Mouse (Mus musculus): ENCODE results near the gene Tmem106c.

Gene Tmem106c

DNA sequence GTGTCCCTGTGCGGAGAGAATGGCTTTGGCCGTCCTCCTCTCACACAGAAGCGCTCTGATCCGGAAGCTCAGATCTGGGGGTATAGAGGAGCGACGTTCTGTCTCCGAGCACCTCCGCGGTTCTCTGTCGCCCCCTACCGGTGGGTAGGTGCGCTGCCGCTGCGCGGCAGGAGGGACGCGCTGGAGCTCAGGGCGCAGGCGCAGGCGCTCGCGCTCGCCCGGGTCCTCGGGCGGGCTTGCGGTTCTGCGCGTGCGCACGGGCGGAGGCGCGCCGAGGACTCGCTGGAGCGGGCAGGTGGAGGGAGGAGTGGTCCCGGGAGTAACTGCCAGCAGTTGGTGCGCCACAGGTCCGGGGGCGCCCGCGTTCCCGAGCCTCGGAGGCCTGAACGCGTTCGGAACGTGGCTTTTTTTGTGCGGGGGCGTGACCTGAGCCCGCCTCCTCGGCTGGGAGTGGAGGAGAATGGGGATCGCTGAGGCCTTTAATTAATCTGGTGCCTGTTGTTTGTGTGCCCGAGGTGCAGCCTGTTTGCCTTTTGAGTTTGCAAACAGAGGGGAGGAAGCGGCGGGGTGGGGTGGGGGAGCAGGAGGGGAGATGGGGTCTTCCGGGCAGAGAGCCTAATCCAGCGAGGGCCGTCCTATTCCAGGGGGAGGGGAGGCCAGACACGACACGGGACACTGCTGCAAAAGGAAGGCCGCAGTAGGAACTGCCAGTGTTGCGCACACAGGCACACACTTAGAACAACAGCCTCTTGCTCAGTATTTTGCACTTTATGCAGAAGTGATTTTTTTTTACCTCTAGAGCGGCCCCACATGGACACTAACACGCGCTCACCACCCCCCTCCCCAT lies at the start of gene Tmem106c:
Tmem106c (plus strand) TSS at position 212 of the 847 bp plus-strand sequence.
- in situ Hi-C loops (cut with MboI; ENCODE audit: low sequenced_read_pairs), result no loop called here

DNA sequence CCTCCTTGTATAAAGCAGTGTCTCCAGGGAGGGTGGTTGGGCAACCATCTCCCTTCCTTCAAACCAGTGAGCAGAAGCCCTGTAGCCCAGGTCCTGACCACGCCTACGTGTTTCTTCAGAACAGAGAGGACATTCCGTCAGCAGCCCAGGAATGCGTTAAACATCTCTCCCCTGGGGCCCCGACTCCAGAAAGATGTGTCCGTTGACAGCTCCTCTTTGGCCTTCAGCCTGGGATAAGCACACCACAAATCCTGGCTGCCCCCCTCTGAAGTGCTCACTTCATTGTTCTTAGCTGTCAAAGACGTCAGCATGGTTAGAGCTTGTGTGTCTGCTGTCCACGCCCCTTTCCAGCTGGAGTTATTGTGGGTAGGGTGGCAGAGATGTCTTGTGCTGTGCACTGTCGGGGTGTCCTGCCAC lies 49.7 kb upstream of the Tmem106c start:
- in situ Hi-C loops (cut with MboI; ENCODE audit: low sequenced_read_pairs), result no loop called here

DNA sequence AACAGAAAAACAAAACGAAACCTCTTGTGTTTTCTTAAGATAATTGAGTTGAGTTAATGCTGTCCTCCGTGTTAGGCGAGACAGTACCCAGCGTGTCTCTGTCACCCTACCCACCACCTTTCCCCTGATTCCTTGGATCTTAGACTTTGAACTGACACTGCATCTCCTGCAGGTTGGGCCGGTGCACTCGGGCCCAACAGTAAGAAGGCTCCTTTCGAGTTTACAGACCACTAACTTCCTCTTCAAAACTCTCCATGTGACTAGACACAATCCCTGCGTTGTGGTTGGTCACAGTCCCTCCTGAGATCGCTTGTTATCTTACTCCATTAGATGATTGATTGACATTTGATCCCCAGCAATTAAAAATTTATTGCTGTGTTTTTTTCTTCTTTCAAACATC lies 46.0 kb upstream of the Tmem106c start:
- in situ Hi-C loops (cut with MboI; ENCODE audit: low sequenced_read_pairs), result no loop called here

DNA sequence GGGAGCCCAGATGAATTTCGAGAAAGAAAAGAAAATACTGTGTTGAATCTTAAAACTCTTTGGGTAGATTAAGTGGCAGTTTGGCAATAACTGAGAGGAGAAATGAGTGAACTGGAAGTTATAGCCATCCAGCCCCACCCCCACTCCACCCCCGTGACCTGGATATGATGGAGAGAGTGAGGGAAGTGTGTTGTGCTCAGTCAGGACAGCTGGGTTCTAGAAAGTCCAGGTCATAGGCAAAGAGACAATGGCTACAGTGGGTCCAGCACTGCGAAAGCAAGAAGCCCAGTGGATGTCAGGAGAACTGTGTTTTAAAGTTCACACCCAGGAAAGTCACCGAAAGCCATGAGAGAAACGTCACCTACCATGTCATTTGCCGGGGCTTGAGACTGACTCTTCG lies 44.8 kb upstream of the Tmem106c start:
- in situ Hi-C loops (cut with MboI; ENCODE audit: low sequenced_read_pairs), result no loop called here

DNA sequence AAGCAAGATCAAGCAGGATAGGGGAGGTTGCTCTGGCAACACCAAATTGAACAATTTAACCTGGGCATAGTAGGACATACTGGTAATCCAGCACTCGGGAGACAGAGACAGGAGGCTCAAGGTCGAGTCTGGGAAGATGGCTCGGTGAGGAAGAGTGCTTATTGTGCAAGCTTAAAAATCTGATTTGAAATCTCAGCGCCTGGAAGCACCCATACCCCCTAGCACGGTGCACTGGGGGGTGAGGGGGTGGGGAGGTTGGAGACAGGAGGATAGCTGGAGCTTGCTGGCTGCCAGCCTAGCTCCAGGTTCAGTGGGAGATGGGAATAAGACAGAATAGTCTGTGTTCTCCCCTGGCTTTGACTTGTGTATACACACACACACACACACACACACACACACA lies 43.7 kb upstream of the Tmem106c start:
- in situ Hi-C loops (cut with MboI; ENCODE audit: low sequenced_read_pairs), result no loop called here

GRCm38 (mm10) chr15:97921796-97922195 lies 42.2 kb upstream of the Tmem106c start:
- in situ Hi-C loops (cut with MboI; ENCODE audit: low sequenced_read_pairs), result no loop called here

DNA sequence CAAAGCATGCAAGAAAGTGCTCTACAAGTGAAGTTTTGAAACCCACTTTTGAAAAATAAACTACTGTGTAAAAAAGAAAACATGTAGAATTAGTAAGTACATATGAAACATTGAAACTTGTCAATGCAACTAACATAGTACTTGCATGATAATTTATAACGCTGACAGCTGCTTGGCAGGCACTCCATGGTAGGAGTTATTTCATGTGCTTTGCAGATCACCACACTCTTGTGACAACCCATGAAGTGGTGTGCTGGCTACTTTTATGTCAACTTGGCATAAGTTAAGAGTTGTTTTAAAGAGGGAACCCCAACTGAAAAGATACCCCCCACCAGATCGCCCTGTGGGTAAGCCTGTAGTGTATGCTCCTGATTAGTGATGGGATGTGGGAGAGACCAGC lies 41.6 kb upstream of the Tmem106c start:
- in situ Hi-C loops (cut with MboI; ENCODE audit: low sequenced_read_pairs), result no loop called here

DNA sequence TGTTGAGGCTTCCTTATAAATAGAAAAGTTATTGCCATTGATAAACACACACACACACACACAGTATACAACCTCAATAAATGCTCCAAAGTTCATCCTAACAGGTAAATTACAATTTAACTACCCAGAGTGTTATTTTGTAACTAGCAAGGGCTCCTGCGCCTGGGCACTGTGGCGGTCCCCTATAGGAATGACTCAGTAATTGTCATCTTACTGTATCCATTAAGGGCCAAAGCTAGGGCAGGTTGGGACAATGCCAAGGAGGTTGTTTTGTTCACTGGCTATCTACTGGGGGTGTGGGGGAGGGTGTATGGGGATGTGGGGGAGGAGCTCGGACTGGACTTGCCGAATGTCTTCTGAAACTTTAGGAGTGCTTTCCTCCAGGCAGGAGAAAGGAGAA lies 37.0 kb upstream of the Tmem106c start:
- in situ Hi-C loops (cut with MboI; ENCODE audit: low sequenced_read_pairs), result no loop called here

DNA sequence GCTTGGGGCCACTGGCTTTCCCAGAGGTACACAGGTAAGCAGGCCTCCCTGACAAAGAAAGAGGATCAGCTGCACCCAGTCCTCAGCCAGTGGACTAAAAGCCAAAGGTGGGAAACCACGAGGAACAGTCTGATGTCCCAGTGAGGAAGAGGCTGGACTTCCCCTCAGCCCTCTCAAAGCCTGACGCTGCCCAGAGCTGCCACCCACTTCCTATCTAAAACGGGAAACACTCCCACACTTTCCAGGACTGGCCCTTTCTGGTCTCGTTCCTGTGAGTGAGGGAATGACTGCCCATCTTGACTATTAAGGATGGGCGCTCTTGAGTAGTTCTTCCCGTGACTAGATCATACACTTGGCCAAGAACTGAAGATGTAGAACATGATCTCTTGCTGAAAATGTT lies 36.2 kb upstream of the Tmem106c start:
- in situ Hi-C loops (cut with MboI; ENCODE audit: low sequenced_read_pairs), result no loop called here

GRCm38 (mm10) chr15:97929259-97929824 lies 34.7 kb upstream of the Tmem106c start:
- in situ Hi-C loops (cut with MboI; ENCODE audit: low sequenced_read_pairs), result no loop called here

GRCm38 (mm10) chr15:97932441-97932840 lies 31.6 kb upstream of the Tmem106c start:
- in situ Hi-C loops (cut with MboI; ENCODE audit: low sequenced_read_pairs), result no loop called here

DNA sequence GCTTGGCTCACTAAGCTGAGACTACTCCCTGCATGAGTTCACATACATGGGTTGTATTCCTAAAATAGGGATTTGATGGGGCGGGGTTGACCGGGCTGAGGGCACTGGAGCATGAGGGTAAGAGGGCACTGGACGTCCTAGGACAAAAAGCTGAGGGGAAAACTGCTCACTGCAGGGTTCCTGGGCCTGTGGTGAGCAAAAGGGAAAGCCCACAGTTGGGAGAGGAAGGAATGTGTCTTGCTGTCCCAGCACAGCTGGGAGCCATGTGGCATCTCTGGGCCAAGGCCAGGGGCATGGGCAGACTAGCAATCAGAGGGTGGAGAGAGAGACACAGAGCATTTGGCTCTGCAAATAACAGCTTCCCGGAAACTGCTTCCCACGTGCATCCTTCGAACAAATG lies 25.4 kb upstream of the Tmem106c start:
- in situ Hi-C loops (cut with MboI; ENCODE audit: low sequenced_read_pairs), result no loop called here

DNA sequence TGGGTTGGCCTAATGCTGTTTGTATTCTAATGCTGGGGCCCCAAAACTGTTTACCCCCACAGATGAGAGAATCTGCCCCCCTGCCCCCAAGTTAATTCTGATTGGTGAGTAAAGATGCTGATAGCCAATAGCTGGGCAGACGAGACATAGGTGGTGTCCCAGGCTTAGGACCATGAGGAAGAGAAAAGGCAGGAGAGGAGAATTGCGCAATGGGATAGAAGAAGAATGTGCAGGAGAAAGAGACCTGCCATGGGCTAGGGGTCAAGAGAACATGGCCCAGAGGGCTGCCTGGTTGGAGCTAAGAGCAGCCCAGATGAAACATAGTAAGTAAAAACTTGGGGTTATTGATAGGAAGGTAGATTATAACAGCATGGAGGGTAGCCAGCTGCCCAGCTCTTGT lies 23.9 kb upstream of the Tmem106c start:
- in situ Hi-C loops (cut with MboI; ENCODE audit: low sequenced_read_pairs), result no loop called here

- in situ Hi-C loops (cut with MboI; ENCODE audit: low sequenced_read_pairs), result no loop called here
Observed at GRCm38 (mm10) chr15:97941306-97941705, 22.7 kb upstream of the Tmem106c start.

- in situ Hi-C loops (cut with MboI; ENCODE audit: low sequenced_read_pairs), result no loop called here
Observed at GRCm38 (mm10) chr15:97942538-97942937, 21.5 kb upstream of the Tmem106c start.

DNA sequence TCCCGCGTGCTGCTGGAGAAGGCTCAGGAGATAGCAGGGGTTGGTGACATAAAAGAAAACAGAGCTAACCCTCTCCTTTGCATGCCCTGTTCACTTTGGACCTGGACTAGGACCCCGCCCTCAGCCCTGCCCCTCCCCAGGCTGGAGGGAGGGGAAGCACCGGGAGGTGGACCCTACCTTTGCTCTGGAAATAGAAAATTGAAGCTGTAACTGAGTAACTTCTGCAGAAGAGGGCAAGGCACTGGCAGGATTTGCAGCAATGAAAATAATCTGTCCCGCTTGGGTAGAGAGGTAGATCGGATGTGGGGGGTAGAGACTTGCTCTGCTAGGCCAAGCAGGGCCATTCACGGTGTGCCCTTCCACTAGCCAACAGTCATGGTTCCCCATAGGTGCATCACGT lies 20.6 kb upstream of the Tmem106c start:
- in situ Hi-C loops (cut with MboI; ENCODE audit: low sequenced_read_pairs), result no loop called here

GRCm38 (mm10) chr15:97944919-97945574 lies 19.0 kb upstream of the Tmem106c start:
- in situ Hi-C loops (cut with MboI; ENCODE audit: low sequenced_read_pairs), result no loop called here

DNA sequence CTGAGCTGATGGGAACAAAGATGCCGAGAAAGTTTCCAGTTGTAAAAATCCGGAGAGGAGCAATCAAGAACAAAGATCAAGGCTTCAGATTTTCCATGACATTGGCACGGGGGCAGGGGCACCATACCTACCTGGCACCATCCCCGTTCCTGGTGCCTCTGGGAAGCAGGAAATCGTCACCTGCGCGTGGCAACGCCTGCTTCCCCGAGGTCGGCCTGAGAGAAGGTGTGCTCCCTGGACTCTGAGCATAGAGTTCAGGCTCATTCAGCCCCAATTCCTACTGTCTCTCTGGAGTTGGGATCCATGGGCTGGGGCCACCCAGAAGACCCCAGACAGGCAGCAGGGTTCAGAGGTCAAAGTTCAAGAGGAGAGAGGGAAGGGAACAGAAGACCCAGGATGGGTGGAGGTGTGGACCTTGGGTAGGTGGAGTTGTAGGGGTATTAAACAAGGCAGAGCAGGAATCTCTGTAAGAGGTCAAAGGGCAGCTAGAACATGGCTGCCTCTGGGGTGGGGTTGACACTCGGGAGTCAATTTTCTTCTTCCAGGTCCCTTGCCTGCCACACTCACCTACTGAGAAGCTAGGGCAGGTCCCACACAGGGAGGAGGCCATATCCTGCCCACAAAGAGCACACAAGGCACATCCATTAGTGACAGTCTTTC lies 18.2 kb upstream of the Tmem106c start:
- in situ Hi-C loops (cut with MboI; ENCODE audit: low sequenced_read_pairs), result no loop called here

DNA sequence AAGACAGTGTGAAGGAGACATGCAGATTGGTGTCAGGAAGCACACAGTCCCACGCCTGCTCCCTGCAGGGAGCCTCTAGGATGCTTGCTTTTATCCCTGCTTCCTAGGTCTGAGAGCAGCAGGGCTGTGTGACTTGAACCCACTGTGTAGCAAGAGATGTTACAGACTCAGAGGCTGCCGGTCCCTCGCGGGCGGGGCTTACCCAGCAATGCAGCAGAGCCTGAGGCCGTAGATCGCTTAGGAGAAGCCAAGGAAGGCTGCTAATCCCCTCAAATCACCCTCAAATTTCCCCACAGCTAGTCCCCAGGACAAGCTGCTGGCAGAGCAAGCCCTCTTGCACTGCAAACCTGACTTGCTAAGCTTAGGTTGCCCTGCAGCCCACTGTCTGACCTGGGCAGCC lies 15.3 kb upstream of the Tmem106c start:
- in situ Hi-C loops (cut with MboI; ENCODE audit: low sequenced_read_pairs), result no loop called here

DNA sequence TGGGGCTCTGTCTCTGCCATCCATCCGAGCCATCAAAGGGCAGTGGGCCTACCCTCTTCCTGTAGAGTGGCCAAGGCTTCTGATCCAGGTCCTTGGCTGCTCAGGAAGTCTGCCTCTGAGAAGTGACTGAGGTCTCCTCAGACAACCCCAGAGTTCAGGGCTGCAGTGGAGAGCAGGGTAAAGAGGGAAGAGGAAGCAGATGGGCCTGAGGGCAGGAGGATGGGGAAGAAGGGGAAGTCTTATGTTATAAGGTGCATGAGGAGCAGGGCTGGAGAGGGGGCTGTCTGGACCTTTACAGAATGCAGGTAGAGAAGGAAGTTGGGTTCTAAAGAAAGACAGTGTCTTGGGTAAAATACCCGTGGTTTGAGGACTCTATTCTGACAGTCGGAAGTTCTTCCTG lies 14.3 kb upstream of the Tmem106c start:
- in situ Hi-C loops (cut with MboI; ENCODE audit: low sequenced_read_pairs), result no loop called here

DNA sequence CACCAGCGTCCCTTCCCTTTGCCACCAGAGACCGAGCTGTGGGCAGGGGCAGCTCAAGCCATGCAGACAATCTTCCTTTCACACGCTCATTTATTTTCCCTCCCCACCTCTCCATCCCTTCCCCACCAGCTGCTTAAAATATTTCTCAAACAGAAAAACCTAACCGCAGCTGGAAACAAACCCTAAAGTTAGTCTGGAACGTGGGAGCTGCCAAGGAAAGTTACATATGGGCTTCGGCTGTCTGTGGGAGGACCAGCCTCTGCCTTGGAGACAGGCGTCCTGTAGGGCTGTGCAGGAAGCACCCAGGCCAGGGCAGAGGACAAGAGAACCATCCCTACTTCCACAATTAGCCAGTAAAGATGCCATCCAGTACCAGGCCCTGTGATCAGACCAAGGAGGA lies 13.8 kb upstream of the Tmem106c start:
- in situ Hi-C loops (cut with MboI; ENCODE audit: low sequenced_read_pairs), result no loop called here

All from CH12F3 (cell line).